Mouse (Mus musculus): ENCODE data around the gene Pheta1.
"Not testable (repeated sequence)": the region's sequence is repeated elsewhere in the genome, so short reads cannot be mapped to it uniquely, and the experiment has no call there.

Pheta1 gene

DNA sequence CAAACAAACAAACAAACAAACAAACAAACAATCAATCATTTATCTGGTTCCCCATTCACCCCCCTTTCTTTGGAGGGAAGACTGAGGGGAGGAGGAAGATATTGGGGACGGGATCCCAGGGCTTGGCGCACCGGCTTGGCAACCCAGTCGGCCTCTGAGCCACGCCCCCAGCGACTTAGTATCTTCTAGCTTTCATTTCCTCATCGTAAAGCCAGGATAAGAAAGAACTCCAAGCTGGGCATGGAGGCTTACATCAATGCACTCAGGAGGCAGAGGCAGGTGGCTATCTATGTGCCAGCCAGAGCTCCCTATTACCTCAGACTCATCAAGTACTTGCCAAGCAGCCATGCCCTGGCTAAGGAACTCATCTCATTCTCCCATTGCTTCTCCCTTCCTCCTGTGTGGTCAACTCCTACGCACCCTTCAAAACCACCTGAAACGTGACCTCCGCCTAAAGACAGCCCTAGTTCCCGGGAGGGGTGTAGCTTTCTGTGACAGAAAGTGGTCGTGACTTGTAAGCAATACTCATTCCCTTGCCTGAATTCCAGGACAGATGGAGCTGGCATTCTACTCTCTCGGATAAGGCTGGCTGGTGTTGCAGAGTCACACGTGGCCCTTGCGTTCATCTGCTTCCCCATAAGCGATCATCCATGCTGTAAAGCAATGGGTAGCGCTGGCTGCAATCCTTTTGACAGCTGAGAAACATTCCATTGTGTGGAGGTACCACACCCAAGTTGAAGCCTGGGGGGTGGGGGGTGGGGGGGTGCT lies 5.5 kb upstream of the Pheta1 start:
- DNase-seq (ENCODE audit: low spot score), result peak; percentile 64

DNA sequence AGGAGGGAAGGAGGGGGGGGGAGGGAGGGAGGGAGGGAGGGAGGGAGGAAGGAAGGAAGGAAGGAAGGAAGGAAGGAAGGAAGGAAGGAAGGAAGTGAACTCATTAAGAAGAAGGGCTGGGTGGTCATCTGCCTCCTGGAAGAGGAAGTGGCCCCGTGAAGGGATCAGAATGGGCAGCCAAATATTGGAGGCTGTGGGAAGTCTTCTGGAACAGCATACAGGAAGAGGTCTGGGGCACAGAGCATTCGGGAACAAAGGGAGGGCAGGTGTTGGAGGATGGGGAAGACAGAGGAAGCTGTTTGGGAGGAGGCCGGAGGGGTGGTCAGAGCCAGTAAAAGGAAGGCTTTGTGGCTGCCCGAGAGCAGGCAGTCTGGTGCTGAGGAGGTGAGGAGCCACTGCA lies 3.4 kb upstream of the Pheta1 start:
- no peak for DNase-seq (ENCODE audit: low spot score)

DNA sequence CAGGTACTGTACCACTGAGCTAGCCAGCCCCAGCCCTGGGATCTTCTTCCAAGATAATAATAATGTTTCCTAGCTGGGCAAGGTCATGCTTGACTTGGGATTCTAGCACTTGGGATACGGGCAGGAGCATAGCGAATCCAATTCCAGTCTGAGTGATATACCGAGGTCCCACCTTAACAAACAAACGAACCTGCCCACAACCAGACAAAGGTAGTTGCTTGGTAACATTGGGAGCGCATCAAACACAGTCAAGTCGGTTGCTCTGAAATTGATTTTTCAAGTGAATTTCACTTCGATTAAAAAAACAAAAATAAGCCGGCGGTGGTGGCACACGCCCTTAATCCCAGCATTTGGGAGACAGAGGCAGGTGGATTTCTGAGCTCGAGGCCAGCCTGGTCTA lies 2.5 kb upstream of the Pheta1 start:
- no peak for DNase-seq (ENCODE audit: low spot score)

DNA sequence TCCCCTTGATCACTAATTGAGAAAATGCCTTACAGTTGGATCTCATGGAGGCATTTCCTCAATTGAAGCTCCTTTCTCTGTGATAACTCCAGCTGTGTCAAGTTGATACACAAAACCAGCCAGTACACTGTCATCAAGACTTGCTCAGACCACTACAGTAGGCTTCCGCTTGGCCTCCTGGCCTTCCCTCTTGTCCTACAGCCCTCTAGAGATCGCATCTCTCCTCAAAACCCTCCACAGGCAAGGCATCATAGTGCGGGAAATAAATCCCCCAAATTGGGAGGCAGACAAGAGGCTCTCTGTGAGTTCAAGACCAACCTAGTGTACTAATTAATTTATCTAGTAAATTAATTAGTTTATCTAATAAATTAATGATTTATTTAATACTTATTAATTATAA lies 1.5 kb upstream of the Pheta1 start:
- DNase-seq (ENCODE audit: low spot score), result not testable (repeated sequence)

DNA sequence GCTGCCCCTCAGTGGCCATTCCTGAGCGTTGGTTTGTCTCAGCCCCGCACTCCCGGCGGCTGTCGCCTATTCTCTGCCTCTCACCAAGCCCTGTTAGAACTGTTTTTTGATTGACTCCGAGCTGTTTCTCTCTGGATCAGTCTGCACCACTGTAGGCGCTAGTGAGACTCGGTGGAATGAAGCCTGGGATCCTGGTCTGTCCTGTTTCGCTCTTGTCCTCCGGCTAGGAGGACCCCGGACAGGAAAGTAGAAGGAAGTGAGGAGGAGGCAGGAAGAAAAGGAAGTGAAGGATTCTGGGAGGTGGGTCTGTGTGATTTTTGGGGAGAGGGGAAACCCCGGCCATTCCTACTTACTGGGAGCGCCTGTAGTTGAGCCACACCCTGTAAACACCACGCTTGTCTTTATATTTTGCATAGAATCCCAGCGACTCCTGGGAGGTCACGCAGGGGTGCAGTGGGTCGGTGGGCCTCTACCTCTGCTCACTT lies 707 bp upstream of the Pheta1 start:
- DNase-seq (ENCODE audit: low spot score), result peak; percentile 76

DNA sequence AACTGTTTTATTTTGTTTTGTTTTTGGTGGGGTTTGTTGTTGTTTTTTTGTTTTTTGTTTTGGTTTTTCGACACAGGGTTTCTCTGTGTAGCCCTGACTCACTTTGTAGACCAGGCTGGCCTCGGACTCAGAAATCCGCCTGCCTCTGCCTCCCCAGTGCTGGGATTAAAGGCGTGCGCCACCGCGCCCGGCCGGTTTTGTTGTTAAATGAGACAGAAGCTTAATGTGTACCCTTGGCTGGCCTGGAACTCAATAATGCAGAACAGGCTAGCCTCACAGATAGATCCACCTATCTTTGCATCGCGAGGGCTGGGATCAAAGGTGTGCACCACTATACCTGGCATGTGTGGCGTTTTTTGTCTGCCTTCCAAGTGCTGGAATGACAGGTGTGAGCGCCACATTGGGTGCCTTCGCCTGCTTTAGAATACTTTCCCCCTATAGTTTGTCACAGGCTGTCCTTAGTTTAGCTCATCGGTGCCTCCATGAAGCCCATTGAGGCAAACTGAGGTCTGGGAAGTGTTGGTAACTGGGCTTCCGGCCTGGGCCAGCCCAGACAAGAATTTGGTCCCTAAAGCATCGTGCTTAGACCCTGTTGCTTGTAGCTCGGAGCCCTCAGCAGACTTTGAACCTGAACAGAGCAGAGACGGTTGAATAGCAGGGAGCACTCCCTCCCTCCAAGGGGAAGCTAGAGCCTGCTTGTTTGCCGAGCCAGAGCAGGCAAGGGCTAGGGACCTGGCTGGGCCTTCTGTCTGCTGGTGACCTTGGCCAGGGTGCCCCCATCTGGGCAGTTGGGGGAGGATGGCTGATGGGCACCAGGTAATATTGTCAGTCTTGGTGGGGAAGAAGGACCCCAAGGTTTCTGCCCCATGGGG lies 930 bp downstream of the Pheta1 start:
- no peak for DNase-seq (ENCODE audit: low spot score)

DNA sequence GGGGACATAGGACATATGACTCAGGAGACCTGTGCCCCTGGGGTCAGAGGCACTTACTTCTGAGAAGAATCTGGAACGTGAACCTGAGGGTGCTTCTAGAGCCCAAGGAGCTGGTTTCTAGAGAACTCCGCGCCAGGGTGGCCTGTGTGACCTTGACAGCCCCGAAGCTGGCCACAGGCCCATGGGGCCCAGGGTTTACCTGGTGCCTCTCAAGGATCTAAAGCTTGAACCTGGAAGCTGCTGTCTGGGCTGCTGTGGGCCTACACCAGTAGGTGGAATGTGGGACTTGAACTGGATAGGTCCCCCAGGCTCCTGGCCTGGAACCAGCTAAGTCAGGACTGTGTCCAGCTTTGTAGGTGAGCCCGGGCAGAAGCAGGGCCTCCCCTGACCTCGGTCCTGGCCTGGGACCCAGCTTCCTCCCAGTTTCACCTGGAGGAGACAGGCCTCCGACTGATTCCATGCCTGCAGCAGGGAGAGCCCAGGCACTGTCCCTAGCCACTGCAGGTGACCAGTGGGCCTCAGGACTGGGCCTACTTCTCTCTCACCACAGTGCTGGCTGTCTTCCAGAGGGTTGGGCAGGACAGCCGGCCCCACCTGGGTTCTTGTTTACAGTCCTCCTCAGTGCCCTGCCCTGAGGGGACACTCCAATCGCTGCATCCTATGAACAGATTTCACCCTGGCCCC lies 4.7 kb downstream of the Pheta1 start:
- peak; percentile 35 for DNase-seq (ENCODE audit: low spot score)

DNA sequence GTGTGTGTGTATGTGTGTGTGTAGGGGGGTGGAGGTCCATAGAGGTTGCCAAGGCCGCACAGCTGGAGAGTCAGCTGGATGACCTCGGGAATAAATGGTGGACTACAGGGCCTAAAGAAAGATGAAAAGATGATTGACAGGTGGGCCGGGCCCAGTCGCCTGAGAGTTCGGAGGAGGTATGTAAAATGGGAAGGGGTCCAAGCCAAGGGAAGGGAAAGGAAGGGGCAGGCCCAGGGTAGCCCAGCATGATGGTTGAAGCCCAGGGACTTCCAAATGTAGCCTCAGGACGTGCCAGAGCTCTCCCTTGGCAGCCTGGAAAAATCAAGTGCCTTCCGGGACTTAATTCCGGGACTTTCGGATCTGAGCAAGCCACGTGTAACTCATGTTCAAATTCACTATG lies 6.0 kb downstream of the Pheta1 start:
- DNase-seq (ENCODE audit: low spot score), result no peak

DNA sequence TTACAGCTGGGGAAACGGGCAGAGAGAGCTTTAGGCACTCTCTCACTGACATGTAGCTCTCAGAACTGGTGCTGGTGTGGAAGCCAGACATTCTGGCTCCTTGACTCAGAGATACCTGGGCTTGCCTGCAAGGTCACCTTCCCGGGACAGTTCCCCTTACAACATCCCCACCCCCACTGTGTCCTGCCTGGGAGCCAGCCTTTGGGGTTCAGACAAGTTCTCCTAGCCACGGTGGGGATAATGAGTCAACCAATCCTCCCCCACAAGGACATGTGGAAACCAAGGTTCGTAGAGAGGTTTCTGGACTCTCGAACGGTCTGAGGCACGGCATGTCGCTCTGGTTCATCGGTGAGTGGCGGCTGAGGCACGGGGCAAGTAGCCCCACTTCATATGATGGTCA lies 8.0 kb downstream of the Pheta1 start:
- no peak for DNase-seq (ENCODE audit: low spot score)

DNA sequence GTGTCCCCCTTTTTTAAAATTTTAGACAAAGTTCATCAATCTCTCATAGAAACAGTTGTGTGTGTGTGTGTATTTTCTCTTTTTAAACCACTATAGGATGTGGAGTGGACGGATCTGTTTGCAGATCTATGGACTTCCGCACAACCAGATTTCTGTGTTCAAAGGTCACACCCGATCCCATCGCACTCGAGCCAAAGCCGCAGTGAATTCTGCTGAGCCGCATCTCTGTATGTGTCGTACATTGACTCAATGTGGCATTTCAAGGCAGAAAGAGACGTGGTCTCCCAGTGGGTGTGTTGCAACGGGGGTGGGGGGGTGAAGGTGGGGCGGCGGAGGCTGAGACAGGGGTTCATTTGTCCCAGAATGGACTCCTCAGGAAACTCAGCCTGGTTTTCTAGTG lies 9.6 kb downstream of the Pheta1 start:
- DNase-seq (ENCODE audit: low spot score), result no peak

DNA sequence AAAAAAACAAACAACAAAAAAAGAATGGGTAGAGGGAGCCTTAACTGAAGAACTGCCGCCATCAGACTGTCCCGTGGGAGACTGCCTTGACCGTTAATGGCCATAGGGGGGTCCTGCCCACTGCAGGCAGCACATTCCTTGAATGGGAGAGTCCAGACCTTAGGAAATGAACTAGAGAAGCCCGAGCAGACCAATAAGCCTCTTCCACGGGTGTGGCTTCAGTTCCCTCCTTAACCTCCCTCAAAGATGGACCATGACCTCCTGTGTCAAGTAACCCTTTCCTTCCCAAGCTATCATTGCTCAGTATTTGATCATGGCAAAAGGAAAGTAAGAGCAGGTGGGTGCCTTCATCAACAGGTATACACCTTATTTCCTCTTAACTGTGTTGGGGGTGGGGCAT lies 13.2 kb downstream of the Pheta1 start:
- no peak for DNase-seq (ENCODE audit: low spot score)

DNA sequence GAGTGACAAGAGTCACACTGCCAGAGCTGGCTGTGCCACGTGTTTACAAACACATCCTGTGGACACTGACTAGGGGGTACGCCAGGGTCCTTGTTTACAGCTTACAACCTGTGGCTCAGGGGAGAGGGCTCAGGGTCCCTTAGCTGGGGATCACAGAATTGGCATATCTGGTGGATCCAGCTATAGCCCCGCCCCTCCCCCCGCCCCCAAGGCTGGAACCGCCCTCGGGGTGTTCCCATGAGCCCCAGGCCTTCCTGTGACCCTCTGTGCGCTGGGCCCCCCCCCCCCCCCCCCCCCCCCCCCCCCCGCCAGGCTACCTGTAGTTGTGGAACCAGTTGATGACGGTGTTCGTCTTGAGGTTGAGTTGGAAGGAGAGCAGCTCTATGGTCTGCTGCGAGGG lies 15.5 kb downstream of the Pheta1 start:
- DNase-seq (ENCODE audit: low spot score), result no peak

DNA sequence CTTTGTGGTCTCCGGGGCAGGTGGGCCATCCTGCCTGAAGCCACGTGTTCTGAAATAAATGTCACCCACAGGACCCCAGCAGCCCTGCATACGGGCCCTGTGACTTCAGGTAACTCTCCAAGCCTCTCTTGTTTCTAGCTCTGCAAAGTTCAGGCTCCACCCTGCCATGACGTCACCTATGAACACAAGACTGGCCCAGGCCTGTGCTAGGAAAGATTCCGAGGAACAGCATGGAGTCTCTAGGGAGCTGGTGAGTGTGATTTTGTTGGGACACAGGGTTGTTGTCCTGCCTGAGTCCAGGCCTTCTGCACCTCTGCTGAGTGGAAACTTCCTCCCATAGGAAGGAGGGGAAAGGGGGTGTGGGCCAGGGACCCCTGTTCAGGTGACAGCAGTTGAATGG lies 19.2 kb downstream of the Pheta1 start:
- no peak for DNase-seq (ENCODE audit: low spot score)

DNA sequence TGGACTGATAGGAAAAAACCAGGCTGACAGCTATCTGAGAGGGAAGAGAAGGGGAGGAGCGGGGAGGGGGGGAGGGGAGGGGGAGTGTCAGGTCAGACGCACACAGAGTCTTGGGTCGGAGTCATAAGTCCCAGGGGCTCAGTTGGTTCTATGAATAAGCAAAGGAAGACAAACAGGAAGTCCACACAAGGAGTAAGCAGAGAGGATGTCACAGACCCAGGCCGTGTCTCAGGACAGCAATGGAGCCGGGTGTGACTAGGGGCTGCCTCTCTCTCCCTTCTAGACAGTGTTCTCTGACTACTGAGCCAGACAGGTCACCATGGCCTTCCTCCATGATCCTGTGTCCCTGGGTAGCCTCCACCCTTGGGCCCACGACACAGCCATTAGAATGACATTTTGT lies 22.0 kb downstream of the Pheta1 start:
- no peak for DNase-seq (ENCODE audit: low spot score)

DNA sequence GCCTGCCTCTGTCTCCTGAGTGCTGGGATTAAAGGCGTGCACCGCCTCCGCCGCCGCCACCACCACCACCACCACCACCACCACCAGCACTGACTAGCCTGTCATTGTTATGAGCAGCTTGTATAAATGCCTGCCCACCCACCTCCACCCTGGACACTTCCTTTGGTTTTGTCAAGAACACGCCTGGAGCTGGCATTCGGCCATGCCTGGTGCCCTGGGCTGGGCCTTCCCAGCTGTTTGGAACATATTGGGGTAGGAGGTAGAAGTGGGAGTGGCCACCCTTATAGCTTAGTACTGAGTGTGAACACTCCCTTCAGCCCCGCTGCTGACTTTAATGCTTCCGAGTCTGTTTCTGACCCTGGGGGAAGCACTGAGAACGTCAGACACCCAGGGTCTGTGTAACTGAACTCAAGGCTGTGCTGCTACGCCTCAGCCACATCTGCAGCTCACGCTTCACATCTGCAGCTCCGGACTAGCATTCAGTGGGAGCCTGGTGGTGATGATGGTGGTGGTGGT lies 22.8 kb downstream of the Pheta1 start:
- peak; percentile 30 for DNase-seq (ENCODE audit: low spot score)

DNA sequence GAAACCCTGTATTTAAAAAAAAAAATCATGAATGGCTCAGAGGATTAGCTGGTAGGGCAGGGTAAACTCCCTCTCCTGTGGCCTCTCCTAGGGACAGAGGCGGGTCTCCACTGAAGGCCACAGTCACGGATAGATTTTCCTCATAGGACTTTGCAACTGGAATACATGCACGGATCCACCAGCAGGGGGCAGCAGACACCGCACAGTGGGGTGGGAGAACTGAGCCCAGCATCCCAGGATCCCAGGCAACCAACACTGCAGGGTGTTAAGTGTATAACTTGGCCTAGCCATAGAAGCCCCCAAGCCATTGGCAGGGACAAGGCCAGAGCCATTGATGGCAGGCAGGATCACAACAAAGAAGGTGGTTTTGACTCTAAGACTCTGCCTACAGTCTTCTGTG lies 23.4 kb downstream of the Pheta1 start:
- peak; percentile 83 for DNase-seq (ENCODE audit: low spot score)

DNA sequence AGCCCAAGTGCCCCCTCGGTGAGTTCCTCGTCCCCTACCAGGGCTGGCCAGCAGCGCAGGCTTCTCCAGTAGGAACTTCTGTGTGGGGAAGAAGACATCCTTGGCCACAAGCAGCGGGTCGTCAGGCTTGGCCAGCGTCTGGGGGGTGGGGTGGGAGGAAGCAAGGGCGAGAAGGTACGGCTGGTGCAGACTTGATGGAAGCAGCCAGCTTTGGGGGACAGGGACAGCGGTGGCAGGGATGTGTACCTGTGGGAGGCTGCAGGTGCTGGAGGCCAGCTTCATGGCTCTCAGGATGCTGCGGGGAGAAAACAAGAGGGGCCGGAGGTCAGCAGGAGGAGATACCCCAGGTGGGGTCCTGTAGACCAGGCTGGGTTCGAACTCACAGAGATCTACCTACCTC lies 26.3 kb downstream of the Pheta1 start:
- DNase-seq (ENCODE audit: low spot score), result no peak

DNA sequence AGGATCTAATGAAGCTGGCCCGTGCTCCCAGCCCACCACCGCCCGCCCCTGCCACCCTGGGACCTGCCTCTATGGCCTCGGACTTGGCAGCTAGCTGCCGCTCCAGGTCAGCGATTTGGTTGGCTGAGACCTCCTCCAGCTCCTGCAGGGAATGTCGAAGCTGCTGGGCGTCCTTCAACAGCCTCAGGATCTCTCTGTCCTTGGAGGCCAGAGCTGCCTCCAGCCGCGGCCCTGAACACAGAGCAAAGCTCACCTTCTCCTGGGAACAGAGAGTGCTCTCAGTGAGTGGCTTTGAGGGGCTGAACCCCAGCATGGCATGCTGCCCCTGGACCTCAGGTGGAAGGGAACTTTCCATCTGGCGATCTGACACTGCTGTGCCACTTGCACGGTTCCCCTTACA lies 28.1 kb downstream of the Pheta1 start:
- DNase-seq (ENCODE audit: low spot score), result no peak

DNA sequence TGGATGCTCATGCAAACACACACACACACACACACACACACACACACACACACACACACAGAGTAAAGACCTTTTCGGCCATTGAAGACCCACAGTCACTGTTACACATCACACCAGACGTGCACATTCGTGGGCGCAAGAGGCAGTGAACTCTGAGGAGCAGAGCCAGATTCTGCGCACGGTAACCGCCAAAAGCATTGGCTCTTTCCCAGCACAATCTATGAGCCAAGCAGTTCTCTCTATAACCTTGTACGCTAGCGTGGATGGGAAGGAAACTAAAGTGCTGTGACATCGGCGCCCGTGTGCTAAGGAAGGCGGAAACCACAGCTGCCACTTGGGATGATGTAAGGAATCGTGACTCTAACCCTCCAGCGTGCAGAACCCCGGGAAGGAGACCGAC lies 29.9 kb downstream of the Pheta1 start:
- DNase-seq (ENCODE audit: low spot score), result no peak

DNA sequence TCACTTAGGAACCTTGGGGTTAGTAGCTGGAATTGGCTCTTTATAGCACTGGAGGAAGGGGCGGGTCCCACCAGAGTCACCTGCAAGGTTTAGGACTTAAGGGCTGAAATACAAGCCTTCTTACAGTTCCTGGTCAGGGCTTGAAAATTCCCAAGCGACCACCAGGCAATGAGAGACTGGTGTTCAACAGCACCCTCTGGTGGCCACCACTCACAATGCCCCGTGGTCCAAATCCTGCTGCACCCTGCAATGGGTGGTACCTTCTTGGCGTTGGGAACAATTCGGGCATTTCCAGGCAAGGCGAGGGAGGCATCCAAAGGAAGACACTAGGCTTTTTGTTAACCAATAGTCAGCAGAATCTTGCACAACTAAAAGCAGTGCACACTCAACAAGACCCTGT lies 30.4 kb downstream of the Pheta1 start:
- DNase-seq (ENCODE audit: low spot score), result no peak

DNA sequence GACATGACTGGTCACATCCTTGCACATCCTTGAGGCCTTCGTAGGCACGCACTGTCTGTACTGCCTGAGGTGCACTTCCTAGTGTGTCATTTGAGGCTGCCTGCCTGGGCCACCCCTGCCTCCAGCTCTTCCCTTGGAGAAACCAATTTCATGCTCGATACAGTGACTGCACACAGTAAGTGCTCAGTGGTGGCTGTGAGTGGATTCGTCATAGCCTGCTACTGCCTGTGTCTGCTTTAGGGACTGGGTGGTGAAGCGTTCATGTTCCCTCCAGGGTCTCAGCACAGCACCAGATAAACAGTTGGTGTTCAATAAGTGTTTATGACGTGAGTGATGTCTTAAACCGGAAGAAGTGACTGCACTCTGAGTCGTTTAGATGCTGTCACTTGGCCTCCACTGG lies 34.6 kb downstream of the Pheta1 start:
- no peak for DNase-seq (ENCODE audit: low spot score)

DNA sequence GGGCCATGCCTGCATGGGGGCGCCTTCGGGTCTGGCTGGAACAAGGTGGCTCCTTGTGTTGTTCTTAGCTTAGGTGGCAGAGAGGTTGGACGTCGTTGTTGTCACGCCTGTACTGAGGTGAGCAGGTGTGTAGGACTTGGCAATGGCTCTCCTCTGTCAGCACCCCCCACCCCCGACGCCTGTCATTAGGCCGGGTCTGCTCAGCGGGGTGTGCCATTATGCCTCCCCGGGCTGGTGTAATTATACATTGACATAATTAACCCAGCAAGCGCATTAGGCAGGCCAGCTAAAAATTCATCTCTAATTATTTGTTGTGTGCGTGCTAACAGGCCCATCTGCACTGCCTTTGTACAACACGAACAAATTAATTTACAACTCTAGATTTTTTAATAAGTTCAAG lies 40.6 kb downstream of the Pheta1 start:
- DNase-seq (ENCODE audit: low spot score), result no peak
